Mouse (Mus musculus): ENCODE measurements around the gene Isl1.

- TF ChIP-seq POLR2A (IDR thresholded peaks at IDR 0.05; ENCODE audit: control insufficient read depth, extremely low read depth, insufficient read depth, low read length, poor library complexity) (no peak), CTCF (IDR thresholded peaks at IDR 0.05; ENCODE audit: borderline replicate concordance, control insufficient read depth, extremely low read depth, insufficient read depth, low read length, poor library complexity) (no peak)
These were observed 10.8 kb downstream of the Isl1 start for GRCm38 (mm10) chr13:116298641-116299170.

Data from thymus, adult 2 months (tissue).